ENCODE assay signal across 7 mouse cellular contexts in the genomic region with DNA sequence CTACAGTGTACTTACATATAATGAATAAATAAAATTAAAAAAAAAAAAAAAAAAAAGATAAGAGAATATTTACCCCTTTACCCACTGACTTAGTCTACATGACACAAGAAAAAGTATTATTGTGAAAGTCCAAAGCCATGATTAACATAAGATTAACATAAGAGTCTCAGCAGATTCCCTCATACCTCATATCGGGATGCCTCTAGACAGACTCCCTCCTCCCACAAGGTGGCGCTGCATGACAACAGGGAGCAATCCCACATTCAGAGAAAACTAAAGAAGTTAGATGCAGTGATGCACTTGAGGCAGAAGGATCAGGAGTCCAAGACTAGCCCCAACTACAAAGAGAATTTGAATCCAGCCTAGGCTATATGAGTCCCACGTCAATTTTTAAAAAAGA. TPM values are rescaled to one million over a fixed set of nuclear protein-coding genes. Genes with fewer than 3 reads are reported as not detected.
A peak's percentile ranks its signal among the peaks of the same experiment; 100 is the strongest.
DNase-seq lines count a peak whose midpoint lies in the region; ATAC-seq lines count a peak whose summit lies in the region.

No protein-coding gene starts in this region.

- no peaks in the 10 kb centered on the region for H3K4me1 ChIP-seq in hindbrain, embryonic 15.5 days (replicated peaks)

- DNase-seq in WW6 (ENCODE audit: low read depth, low spot score), result peak; percentile 47
- DNase-seq in cerebellum, adult 9-10 months, result peak; percentile 79
- peak; percentile 25 to 60 for DNase-seq in frontal cortex, postnatal 14 days (ENCODE audit: low spot score in 2 of 2)
- DNase-seq in layer of hippocampus, postnatal 36 days, result peak; percentile 60 to 65
- peak; percentile 94 for DNase-seq in right cerebral cortex, postnatal 4 days

- no peaks in the 10 kb centered on the region for H3K36me3 ChIP-seq in hindbrain, embryonic 15.5 days

- no peaks in the 10 kb centered on the region for H3K27me3 ChIP-seq in hindbrain, embryonic 15.5 days

- no peak overlapping the region for H3K27ac ChIP-seq in hindbrain, embryonic 15.5 days (replicated peaks)

- H3K9ac ChIP-seq in hindbrain, embryonic 15.5 days, result no peak overlapping the region

- H3K4me2 ChIP-seq in hindbrain, embryonic 15.5 days, result no peak overlapping the region

- WGBS in hindbrain, embryonic 15.5 days, result 15% methylated on average over 3 of the region's 3 CpGs

- peak; percentile 45; the same call in 1 of the 2 replicates for ATAC-seq in hindbrain, embryonic 15.5 days (ENCODE audit: low FRiP score, low read depth)
- peak; percentile 98 for ATAC-seq in megakaryocyte progenitor cell, adult 5-6 weeks (replicated peaks; ENCODE audit: poor library complexity)

- H3K9me3 ChIP-seq in hindbrain, embryonic 15.5 days, result no peaks in the 10 kb centered on the region

- no peak overlapping the region for H3K4me3 ChIP-seq in hindbrain, embryonic 15.5 days

RNA-seq across cellular contexts. Expression of a gene that starts 29.7 kb away (rescaled TPM):
- polyA plus RNA-seq in hindbrain, embryonic 15.5 days (2015; fragmentation: Nextera tagmentation; extraction: Ambion mirVana), result 34.4 and 37.9 TPM in 2 replicates
- total RNA-seq in layer of hippocampus, postnatal 36 days (2021), result 100 to 1,000 TPM in 1 of 2 experiments, 10 to 100 TPM in 1; 92.0 to 104 TPM
- total RNA-seq in megakaryocyte progenitor cell, adult 5-6 weeks (2015), result 5.4 and 9.3 TPM in 2 replicates
- total RNA-seq in megakaryocyte progenitor cell, adult 5-6 weeks (2017), result 3.7 and 7.5 TPM in 2 replicates

Comparison
In these comparisons a context has a peak if more than half of its experiments do, and no peak if none do; other contexts are left out.
1. DNase-seq: peak in every context shown above with its lines; median percentile 94 in right cerebral cortex, postnatal 4 days; 79 in cerebellum, adult 9-10 months; 62 in layer of hippocampus, postnatal 36 days; 47 in WW6; 42 in frontal cortex, postnatal 14 days.
2. RNA of a gene that starts 29.7 kb away (total RNA-seq): 92.0 to 104 TPM in layer of hippocampus, postnatal 36 days; 3.7 to 9.3 TPM in megakaryocyte progenitor cell, adult 5-6 weeks; every median in the first group is over 4 times any median in the second.